Mouse (Mus musculus): ENCODE measurements around the gene Tmem248. TPM values are rescaled to one million over a fixed set of nuclear protein-coding genes. Genes with fewer than 3 reads are reported as not detected.
A peak's percentile ranks its signal among the peaks of the same experiment; 100 is the strongest.

Tmem248 gene
- polyA plus RNA-seq, 1 experiment from 2014 or later = 23.0 TPM

GRCm38 (mm10) chr5:130184193-130184856 lies 32.6 kb upstream of the Tmem248 start:
- Histone ChIP-seq H3K4me1 (replicated peaks) (peaks cover 19% of the 10 kb centered on the region), H3K9me3 (replicated peaks) (no peaks in the 10 kb centered on the region), H3K27me3 (no peaks in the 10 kb centered on the region), H3K4me3 (no peak overlapping the region), H3K4me2 (no peak overlapping the region), H3K9ac (no peak overlapping the region), H3K27ac (no peak overlapping the region), H3K36me3 (peaks cover under 1% of the 10 kb centered on the region)
- no peak for ATAC-seq (replicated peaks; ENCODE audit: insufficient number of reproducible peaks, insufficient read depth, low FRiP score, low read depth)
- 72% methylated on average over 9 of the region's 9 CpGs for WGBS

- H3K4me3 ChIP-seq = no peak overlapping the region
- 78% methylated on average over 6 of the region's 6 CpGs for WGBS
- H3K9me3 ChIP-seq (replicated peaks) = no peaks in the 10 kb centered on the region
- no peak overlapping the region for H3K4me2 ChIP-seq
- H3K9ac ChIP-seq = no peak overlapping the region
- no peaks in the 10 kb centered on the region for H3K27me3 ChIP-seq
- no peak for ATAC-seq (replicated peaks; ENCODE audit: insufficient number of reproducible peaks, insufficient read depth, low FRiP score, low read depth)
- H3K27ac ChIP-seq = no peak overlapping the region
- peaks cover 16% of the 10 kb centered on the region for H3K4me1 ChIP-seq (replicated peaks)
- peaks cover 10% of the 10 kb centered on the region for H3K36me3 ChIP-seq
These were observed 31.6 kb upstream of the Tmem248 start for GRCm38 (mm10) chr5:130185312-130185711.

- ATAC-seq (replicated peaks; ENCODE audit: insufficient number of reproducible peaks, insufficient read depth, low FRiP score, low read depth) = no peak
- Histone ChIP-seq H3K36me3 (peaks cover 19% of the 10 kb centered on the region), H3K4me2 (no peak overlapping the region), H3K27me3 (no peaks in the 10 kb centered on the region), H3K4me3 (no peak overlapping the region), H3K9ac (no peak overlapping the region), H3K27ac (no peak overlapping the region), H3K9me3 (replicated peaks) (no peaks in the 10 kb centered on the region), H3K4me1 (replicated peaks) (peaks cover 17% of the 10 kb centered on the region)
- 70% methylated on average over 7 of the region's 7 CpGs for WGBS
These were observed 29.5 kb upstream of the Tmem248 start for GRCm38 (mm10) chr5:130187383-130187782.

- Histone ChIP-seq H3K9me3 (replicated peaks) (no peaks in the 10 kb centered on the region), H3K4me3 (no peak overlapping the region), H3K36me3 (peaks cover 22% of the 10 kb centered on the region), H3K27ac (no peak overlapping the region), H3K4me2 (no peak overlapping the region), H3K4me1 (replicated peaks) (peaks cover 15% of the 10 kb centered on the region), H3K27me3 (no peaks in the 10 kb centered on the region), H3K9ac (no peak overlapping the region)
- ATAC-seq (replicated peaks; ENCODE audit: insufficient number of reproducible peaks, insufficient read depth, low FRiP score, low read depth) = no peak
- 91% methylated on average over 6 of the region's 6 CpGs for WGBS
These were observed 26.0 kb upstream of the Tmem248 start for GRCm38 (mm10) chr5:130190909-130191308.

GRCm38 (mm10) chr5:130191865-130192264 lies 25.0 kb upstream of the Tmem248 start:
- WGBS = 45% methylated on average over 6 of the region's 6 CpGs
- H3K36me3 ChIP-seq = peaks cover 22% of the 10 kb centered on the region
- no peak overlapping the region for H3K4me3 ChIP-seq

GRCm38 (mm10) chr5:130192356-130192944 lies 24.4 kb upstream of the Tmem248 start:
- 45% methylated on average over 2 of the region's 2 CpGs for WGBS
- no peak overlapping the region for H3K4me3 ChIP-seq
- peaks cover 22% of the 10 kb centered on the region for H3K4me1 ChIP-seq (replicated peaks)
- no peaks in the 10 kb centered on the region for H3K27me3 ChIP-seq
- H3K9me3 ChIP-seq (replicated peaks) = no peaks in the 10 kb centered on the region
- H3K27ac ChIP-seq = peak overlapping the region; percentile 59
- ATAC-seq (replicated peaks; ENCODE audit: insufficient number of reproducible peaks, insufficient read depth, low FRiP score, low read depth) = 0 out of 2 replicates have a peak, but pooled peaks have one; percentile 18
- H3K36me3 ChIP-seq = peaks cover 22% of the 10 kb centered on the region
- no peak overlapping the region for H3K4me2 ChIP-seq
- H3K9ac ChIP-seq = no peak overlapping the region

More at GRCm38 (mm10) chr5:130191865-130192264, 25.0 kb upstream of the Tmem248 start:
- peak overlapping the region; percentile 59 for H3K27ac ChIP-seq
- H3K4me1 ChIP-seq (replicated peaks) = peaks cover 22% of the 10 kb centered on the region
- no peaks in the 10 kb centered on the region for H3K9me3 ChIP-seq (replicated peaks)
- H3K4me2 ChIP-seq = 0 out of 2 replicates have a peak overlapping the region, but pooled peaks have one; percentile 1
- H3K9ac ChIP-seq = no peak overlapping the region
- ATAC-seq (replicated peaks; ENCODE audit: insufficient number of reproducible peaks, insufficient read depth, low FRiP score, low read depth) = peak; percentile 37; the same call in 1 of the 2 replicates
- H3K27me3 ChIP-seq = no peaks in the 10 kb centered on the region

- no peaks in the 10 kb centered on the region for H3K9me3 ChIP-seq (replicated peaks)
- WGBS = 79% methylated on average over 3 of the region's 3 CpGs
- H3K4me1 ChIP-seq (replicated peaks) = peaks cover 22% of the 10 kb centered on the region
- no peak overlapping the region for H3K4me3 ChIP-seq
- peaks cover 33% of the 10 kb centered on the region for H3K36me3 ChIP-seq
- no peak overlapping the region for H3K9ac ChIP-seq
- H3K27me3 ChIP-seq = no peaks in the 10 kb centered on the region
- H3K4me2 ChIP-seq = no peak overlapping the region
- ATAC-seq (replicated peaks; ENCODE audit: insufficient number of reproducible peaks, insufficient read depth, low FRiP score, low read depth) = no peak
- H3K27ac ChIP-seq = no peak overlapping the region
These were observed 23.1 kb upstream of the Tmem248 start for GRCm38 (mm10) chr5:130193760-130194159.

- Histone ChIP-seq H3K4me2 (no peak overlapping the region), H3K9me3 (replicated peaks) (no peaks in the 10 kb centered on the region), H3K4me1 (replicated peaks) (peaks cover 20% of the 10 kb centered on the region), H3K4me3 (no peak overlapping the region), H3K27ac (no peak overlapping the region), H3K36me3 (peaks cover 26% of the 10 kb centered on the region), H3K9ac (no peak overlapping the region), H3K27me3 (no peaks in the 10 kb centered on the region)
- WGBS = 86% methylated on average over 1 of the region's 1 CpGs
- no peak for ATAC-seq (replicated peaks; ENCODE audit: insufficient number of reproducible peaks, insufficient read depth, low FRiP score, low read depth)
These were observed 20.6 kb upstream of the Tmem248 start for GRCm38 (mm10) chr5:130196307-130196706.

GRCm38 (mm10) chr5:130197454-130197853 lies 19.4 kb upstream of the Tmem248 start:
- Histone ChIP-seq H3K4me2 (no peak overlapping the region), H3K9ac (no peak overlapping the region), H3K36me3 (peaks cover 24% of the 10 kb centered on the region), H3K27me3 (no peaks in the 10 kb centered on the region), H3K4me1 (replicated peaks) (peaks cover 12% of the 10 kb centered on the region), H3K4me3 (no peak overlapping the region), H3K27ac (no peak overlapping the region), H3K9me3 (replicated peaks) (no peaks in the 10 kb centered on the region)
- 63% methylated on average over 3 of the region's 3 CpGs for WGBS
- ATAC-seq (replicated peaks; ENCODE audit: insufficient number of reproducible peaks, insufficient read depth, low FRiP score, low read depth) = no peak

GRCm38 (mm10) chr5:130197981-130198380 lies 18.9 kb upstream of the Tmem248 start:
- Histone ChIP-seq H3K27me3 (no peaks in the 10 kb centered on the region), H3K4me3 (no peak overlapping the region), H3K27ac (no peak overlapping the region), H3K36me3 (peaks cover 24% of the 10 kb centered on the region), H3K4me1 (replicated peaks) (peaks cover 8% of the 10 kb centered on the region; the same call in 1 of the 2 replicates), H3K4me2 (no peak overlapping the region), H3K9me3 (replicated peaks) (no peaks in the 10 kb centered on the region), H3K9ac (no peak overlapping the region)
- no peak for ATAC-seq (replicated peaks; ENCODE audit: insufficient number of reproducible peaks, insufficient read depth, low FRiP score, low read depth)
- 92% methylated on average over 7 of the region's 7 CpGs for WGBS

GRCm38 (mm10) chr5:130200233-130201029 lies 16.4 kb upstream of the Tmem248 start:
- 74% methylated on average over 10 of the region's 10 CpGs for WGBS
- no peak overlapping the region for H3K27ac ChIP-seq
- H3K36me3 ChIP-seq = peaks cover 22% of the 10 kb centered on the region
- ATAC-seq (replicated peaks; ENCODE audit: insufficient number of reproducible peaks, insufficient read depth, low FRiP score, low read depth) = no peak
- no peaks in the 10 kb centered on the region for H3K9me3 ChIP-seq (replicated peaks)
- no peak overlapping the region for H3K9ac ChIP-seq
- peaks cover 8% of the 10 kb centered on the region; the same call in 1 of the 2 replicates for H3K4me1 ChIP-seq (replicated peaks)
- no peak overlapping the region for H3K4me2 ChIP-seq
- no peak overlapping the region for H3K4me3 ChIP-seq
- no peaks in the 10 kb centered on the region for H3K27me3 ChIP-seq
